Mouse (Mus musculus): ENCODE results near the gene Smarce1. TPM values are rescaled to one million over a fixed set of nuclear protein-coding genes. Genes with fewer than 3 reads are reported as not detected.
A peak's percentile ranks its signal among the peaks of the same experiment; 100 is the strongest.
"Not testable (repeated sequence)": the region's sequence is repeated elsewhere in the genome, so short reads cannot be mapped to it uniquely, and the experiment has no call there.

The Smarce1 gene
- total RNA-seq (2021), result 10 to 100 TPM; 50.1 to 60.8 TPM
- long read RNA-seq, experiment 1, transcript Smarce1-201 (11 exons, 2,919 nt), result major isoform, 48 of 63 reads
- long read RNA-seq, experiment 1, partial matches to known transcripts, result 7 of 63 reads
- long read RNA-seq, experiment 1, other reads (novel, unspliced or antisense), result 8 of 63 reads
- long read RNA-seq, experiment 2, transcript Smarce1-201 (11 exons, 2,919 nt), result major isoform, 15 of 19 reads
- long read RNA-seq, experiment 2, partial matches to known transcripts, result 0 of 19 reads
- long read RNA-seq, experiment 2, other reads (novel, unspliced or antisense), result 3 of 19 reads

DNA sequence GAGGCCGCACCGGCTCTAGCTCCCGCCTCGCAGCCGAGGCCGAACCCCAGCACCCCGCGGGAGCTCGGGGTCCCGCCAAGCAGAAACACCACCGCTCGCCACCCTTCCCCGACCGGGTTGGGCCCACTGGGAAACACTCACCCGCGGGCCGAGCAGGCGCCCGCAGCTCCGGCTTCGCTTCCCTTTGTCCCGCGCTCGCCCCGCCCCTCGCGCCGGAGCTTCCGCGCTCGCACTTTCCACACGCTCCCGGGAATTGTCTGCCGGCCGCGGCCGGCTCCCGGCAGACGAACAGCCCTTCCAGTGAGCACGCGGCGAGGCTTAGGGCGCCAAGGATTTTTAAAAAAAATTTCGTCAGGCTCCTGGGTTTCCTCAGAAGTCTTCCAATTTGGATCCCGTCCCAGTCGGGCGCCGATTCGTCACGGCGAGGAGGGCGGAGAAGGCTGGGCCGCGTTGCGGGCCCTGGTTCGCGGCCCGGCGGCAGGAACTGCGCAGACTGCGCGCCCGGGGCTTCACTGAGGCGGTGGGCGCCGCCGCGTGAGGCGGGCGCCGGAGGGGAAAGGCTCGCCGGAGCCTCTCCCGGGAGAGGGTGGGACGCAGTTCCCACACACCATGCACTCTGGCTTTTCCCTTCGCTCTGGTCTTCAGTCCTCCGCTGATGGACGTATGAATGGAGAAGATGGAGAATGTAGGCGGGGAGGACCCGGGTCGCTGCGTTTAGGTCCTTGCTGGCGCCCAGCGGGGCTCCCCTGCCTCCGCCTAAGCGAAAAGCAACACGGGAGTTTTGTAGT is at the start of gene Smarce1:
Gene Smarce1 (minus strand): TSS at position 757 of the 788 bp plus-strand sequence.
- DNase-seq, result peak; percentile 84 to 87

DNA sequence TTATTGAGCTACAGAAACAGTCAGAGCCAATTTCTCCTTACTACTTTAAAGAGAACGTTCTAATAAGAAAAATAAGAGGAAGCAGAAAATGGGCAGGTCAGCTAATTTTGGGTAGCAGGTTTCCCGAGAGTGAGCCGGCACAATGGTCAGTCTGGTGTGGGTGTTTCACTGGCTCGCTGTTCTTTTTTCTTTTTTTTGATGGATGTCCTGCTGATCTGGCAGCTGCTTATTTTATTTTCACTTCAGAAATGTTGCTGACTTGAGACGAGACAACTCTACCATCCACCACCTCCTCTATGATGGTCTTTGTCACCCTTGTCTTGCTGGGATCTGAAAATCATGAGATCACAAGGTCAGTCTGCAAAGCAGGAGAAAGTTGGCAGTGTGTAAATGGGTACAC is 49.2 kb upstream of the Smarce1 start:
- DNase-seq, result no peak

DNA sequence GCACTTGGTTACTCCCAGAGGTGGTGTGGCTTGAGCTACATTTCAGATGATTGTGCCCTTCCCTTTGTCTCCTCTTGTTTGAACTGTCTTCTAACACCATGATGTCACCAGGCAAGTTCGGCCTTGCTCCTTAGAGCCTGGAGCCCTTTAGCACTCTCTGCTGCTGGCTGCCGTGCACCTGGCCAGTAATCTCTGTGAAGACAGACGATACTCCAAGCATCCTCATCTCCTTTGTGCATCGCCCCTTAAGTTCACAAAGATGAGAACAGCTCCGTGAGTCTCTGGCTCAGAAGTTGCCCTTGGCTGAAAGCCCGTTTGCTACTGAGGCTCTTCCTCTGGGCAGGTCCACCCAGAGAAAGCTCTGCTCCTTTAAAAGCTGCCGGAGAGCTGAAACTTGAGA is 46.0 kb upstream of the Smarce1 start:
- DNase-seq, result no peak

DNA sequence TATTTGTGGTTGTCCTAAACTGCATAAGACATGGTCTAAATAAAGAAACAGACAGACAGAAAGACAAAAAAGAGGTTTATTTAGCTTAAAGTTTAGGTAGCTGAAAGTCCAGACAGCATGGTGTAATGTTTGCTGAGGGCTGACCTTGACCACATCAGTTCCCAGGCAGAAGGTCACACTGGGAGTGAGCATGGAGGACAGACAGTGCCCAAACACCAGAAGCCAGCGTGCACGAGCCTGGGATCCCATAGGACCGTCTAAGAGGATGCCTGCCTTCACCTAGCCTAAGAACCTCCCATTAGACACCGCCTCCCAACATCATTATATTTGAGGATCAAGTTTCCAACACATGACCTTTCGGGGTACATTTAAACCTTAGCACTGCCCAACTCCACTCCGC is 44.8 kb upstream of the Smarce1 start:
- DNase-seq, result no peak

DNA sequence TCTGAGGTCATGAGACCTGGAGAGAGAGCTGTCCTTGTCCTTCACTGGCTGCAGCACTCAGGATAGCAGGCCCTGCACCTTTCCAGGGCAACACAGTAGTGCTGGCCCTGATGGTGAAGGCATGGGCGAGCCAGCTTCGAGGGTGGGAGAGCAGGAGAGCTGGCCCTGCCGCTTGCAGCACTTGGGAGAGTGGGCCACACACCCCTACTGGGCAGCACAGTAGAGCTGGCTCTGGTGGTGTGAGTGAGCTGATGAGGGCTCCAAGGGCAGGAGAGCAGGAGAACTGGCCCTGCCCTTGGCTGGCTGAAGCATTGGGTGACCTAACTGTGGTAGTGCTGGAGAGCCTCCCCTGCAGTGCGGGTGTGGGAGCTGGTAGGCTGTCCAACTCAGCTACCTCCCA is 41.9 kb upstream of the Smarce1 start:
- peak in 1 of 2 experiments; percentile 16 for DNase-seq

DNA sequence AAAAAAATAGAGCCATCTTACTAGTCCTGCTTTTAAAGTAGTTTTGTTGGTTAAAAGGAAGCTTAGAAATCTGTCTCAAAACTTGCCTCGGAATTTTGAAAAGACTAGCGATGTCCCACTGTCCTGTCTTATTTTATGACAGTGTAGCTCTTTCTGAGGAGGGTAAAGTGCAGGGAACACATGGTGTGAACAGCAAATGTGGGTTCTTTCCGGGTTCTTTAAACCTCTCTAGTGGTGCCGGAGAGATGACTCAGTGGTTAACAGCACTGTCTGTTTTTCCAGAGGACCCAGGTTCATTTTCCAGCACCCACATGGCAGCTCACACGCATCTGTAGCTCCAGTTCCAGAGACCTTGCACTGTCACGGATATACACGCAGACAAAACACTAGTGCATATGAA is 38.4 kb upstream of the Smarce1 start:
- DNase-seq, result no peak

DNA sequence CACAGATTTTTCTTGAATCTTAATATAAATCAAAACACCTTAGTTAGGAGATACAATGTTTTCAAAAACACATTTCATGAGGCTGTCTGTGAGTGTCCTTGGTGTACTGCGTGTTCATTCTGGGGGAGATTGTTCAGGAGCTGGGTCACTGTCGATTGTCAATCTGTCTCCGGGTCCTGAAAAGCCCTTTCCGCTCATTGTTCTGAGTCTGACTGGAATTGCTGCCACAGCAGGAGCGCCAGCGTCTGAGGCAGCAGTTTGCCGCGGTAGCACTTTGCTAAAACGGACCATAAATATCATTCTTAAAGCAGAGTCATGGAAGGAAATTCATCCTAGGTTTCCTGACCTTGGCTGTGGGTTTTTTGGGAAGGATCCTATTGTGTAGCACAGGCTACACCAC is 35.0 kb upstream of the Smarce1 start:
- peak; percentile 8 to 34 for DNase-seq

DNA sequence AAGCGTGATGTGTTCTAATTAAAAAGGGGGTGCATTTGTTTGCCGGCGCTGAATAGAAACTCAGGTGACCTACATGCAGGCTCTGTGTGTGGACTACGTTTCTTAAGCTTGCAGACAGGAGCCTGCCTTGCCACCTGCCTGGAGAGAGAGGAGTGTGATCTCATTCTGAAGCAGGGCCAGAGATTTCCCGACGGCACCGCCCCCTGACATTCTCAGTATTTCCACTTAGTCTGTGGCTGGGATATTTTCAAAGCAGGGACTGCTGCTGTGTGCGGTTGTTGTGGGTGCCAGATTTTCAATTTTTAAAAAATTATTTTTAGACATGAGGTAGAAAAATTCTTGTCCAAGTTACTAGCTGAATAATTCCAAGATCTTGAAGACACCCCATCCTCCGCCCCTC is 34.4 kb upstream of the Smarce1 start:
- DNase-seq, result peak; percentile 41 to 44

DNA sequence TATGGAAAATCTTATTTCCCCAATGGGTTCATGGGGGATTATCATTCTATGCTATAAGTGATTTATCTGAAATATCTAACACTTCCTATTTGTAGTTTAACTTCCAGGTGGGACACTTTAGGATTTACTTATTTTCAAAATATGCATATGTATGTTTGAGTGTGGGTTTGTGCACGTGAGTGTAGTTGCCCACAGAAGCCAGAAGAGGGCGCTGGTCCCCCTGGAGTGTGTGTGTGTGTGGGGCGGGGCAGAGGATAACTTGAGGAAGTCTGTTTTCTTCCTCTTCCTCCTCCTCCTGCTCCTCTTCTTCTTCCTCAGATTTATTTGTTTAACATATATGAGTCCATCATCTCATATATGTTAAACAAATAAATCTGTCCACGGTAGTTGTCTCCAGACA is 25.4 kb upstream of the Smarce1 start:
- no peak for DNase-seq

DNA sequence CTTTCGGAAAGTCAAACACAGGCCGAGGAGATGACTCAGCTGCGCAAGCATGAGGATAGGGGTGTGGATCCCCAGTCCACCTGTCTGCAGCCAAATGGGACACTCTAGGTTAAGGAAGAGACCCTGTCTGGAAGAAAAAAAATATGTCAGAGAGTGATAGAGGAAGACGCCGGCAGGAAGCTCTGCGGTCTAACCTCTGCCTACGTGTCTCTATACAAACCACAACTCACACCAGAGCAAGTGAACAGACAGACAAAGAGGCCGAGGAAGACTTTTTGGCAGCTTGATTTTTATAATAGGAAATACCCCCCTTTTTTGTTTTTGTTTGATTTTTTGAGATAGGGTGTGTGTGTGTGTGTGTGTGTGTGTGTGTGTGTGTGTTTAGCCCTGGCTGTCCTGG is 24.5 kb upstream of the Smarce1 start:
- DNase-seq, result no peak

DNA sequence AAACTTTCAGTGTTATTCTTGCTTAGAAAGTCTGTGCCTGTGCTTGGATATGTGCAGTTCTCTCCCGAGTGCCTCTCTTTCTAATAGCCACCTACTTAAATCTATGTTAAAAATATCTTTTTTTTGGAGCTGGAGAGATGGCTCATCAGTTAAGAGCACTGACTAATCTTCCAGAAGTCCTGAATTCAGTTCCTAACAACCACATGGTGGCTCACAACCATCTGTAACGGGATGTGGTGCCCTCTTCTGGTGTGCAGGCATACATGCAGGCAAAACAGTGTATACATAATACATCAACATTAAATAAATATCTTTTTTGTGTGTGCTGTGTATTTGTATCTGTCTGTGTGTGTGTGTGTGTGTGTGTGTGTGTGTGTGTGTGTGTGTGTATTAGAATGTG is 23.1 kb upstream of the Smarce1 start:
- DNase-seq, result no peak

DNA sequence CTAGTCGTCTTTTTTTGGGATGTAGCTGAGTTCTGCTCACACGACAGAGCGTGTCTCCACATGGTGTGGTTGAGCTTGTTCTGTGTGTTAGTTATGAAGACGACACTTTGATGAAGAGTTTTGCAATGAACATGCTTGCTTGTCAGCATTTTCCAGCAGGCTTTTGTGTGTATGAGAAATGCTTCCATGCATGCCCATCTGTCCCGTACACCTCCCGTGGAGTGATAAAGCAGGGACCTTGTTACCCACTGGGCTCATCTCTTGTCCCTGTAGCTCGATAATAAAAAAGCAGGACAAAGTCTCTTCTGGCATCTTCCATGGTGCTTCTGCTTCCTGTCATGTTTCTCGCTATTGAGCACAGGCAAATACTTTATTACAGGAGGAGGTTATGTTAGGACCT is 21.9 kb upstream of the Smarce1 start:
- no peak for DNase-seq

DNA sequence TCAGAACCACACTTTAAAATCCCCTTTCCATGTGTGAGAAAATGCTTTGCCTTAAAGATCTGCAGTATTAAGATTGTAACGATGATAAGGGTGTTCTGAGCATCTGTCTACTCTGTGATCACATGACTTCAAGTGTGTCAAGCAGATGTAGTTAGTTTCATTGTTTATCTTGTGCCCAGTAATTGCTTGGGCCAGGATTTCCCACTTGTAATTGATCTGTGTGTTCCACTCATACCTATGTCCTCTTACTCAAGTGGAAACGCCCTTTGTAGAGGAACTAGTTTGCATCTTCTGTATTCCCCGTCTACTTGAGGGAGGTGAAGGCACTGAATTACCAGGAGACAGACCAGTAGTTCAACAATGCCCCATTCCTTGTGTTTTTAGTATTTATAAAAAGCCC is 19.8 kb upstream of the Smarce1 start:
- DNase-seq, result no peak

DNA sequence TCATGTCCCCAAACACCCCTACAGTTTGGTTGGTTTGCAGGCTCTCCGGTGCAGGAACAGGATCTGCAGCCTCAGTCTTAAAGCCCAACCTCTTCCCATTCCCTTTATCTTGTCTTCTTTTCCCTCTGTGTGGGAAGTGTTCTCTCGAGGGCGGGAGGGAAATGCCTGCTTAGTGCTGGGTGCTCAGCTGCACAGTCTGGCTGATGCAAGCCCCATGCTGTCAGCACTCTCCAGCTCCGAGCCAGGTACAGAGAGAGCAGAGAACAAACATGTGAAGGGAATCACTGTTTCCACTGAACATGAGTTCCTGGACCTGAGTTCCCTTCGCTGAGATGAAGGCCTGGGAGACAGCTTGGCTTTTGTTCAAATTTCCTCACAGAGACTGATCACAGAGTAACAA is 19.4 kb upstream of the Smarce1 start:
- DNase-seq, result no peak

DNA sequence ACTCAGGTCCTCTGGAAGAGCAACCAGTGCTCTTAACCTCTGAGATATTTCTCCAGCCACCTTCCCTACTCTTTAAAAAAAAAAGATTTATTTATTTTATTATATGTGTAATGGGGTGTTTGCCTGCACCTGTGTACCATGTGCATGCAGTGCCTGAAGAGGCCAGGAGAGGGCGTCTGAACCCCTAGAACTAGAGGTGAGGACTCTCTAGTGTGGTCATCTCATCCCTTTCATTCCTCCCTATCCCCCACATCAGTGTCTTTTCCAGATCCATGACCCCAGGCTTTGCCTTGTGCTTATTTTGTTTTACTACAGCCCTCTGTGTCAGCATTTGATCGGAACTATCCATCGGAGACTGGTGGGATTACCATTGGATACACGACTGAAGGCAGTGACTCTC is 18.3 kb upstream of the Smarce1 start:
- DNase-seq, result peak; percentile 19 to 42

DNA sequence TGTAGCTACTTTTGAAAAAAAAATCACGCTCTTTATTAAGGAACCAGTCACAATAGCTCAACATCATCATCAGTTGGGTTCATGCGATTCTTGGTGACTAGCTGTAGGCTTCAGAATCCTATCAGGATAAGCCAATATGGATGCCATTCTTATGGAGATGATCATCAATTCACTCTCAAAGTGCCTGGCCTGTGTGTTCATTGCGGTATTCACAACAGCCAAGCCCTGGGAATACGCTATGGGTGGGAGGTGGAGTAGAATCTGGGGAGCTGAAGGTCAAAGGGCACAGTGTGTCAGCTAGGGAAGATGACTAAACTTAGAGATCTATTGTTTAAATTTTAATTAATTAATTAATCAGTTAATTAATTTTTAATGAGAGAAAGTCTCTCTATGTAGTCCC is 17.1 kb upstream of the Smarce1 start:
- no peak for DNase-seq

DNA sequence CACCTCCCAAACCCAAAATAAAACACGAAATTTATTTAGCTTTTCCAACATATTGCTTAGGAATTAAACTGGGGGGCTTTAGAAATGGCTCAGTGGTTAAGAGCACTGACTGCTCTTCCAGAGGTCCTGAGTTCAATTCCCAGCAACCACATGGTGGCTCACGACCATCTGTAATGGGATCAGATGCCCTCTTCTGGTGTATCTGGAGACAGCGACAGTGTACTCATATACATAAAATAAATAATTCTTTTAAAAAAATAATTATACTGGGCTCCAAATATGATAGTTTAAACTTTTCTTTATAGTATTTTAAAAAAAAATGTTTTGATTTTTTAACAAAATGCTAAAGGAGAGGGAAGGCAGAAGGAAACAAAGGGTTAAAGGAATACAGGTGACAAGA is 13.7 kb upstream of the Smarce1 start:
- not testable (repeated sequence) for DNase-seq

DNA sequence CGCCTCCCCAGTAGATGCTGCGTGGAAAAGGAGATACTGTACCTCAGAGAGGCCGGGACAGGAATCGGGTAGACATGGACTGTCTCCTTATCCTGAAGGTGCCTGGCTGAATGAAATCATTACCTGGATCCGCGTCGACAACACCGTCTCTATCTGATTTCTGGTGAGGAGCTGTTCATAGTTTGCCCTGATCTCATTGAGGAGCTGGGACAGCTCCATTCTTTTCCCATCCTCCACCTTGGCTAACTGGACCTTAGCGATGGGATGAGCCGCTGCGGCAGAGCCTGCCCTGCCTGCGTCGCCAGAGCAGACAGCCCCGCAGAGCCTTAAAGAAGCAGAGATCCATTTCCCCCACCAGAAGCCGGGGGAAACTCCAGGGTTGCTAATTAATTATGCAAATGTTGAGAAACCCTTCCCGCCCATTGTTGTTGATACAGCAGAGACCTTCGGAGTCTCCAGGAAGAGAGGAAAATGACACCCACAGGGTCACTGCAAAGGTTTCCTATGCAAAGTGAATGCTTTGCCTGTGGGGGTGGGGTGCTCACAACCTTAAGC is 13.1 kb upstream of the Smarce1 start, which contains the start of gene Krt222:
Gene Krt222 (minus strand): TSS at position 266 of the 555 bp plus-strand sequence.
- DNase-seq, result peak in 1 of 2 experiments; percentile 7

DNA sequence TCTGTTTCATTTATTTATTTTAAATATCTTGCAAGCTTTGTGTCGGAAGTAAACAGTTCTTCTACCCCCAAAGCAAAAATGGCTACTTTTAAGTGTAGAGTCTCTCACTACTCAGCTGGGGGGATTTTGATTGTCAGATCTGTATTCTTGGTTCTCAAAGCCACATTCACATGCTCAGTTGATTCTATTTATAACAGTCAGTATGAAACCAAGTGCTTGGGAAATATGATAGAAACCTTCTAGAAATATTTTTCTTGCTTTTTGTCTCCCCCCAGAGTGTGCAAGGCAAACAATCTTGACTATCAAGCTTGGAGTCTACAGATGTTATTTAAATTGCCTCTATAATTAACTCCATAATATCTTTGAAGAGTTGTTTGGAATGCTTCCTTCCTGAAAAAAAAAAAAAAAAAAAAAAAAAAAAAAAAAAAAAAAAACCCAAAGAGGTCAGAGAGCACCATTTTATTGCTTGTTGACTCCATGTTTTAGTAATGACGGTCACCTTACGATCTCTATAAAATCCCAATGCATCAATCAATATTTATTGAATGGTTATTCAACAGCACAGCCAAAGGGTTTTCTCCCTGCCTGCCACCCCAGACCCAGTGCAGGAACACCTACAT is 12.5 kb upstream of the Smarce1 start:
- no peak for DNase-seq

DNA sequence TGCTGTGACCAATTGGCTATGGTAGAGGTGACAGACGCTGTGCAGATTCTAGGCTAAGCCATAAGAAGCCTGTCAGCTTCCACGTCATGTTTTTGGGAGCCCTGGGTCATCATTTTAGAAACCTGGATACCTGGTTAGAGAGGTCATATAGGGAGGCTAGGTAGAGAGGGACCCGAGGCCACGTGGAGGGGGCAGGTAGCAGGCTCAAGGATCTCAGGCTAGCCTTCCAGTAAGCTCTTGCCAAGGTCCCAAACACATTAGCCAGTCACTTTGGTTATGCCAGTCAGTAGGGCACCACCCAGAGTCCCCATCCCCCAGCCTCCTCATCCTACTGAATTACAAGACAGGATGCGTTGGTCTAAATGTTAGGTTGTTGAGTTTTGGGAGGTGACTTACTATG is 11.2 kb upstream of the Smarce1 start:
- DNase-seq, result no peak

DNA sequence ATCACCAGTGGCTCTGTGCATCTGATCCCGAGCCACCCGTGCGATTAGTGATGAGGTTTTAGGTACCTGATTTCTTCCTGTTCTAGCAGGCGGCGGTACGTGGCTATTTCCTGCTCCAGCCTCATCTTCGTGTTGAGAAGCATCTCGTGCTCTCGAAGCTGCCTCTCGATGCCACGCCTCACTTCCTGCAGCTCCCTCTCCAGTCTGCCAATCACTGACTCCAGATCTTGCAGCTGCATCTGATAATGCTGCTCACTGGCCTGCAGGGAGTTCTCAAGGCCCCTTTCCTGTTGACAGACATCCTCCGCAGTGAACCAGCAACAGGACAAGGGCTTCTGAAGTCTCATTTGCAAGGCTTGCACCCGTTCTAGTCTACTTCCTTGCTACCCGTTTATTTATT is 7.7 kb upstream of the Smarce1 start:
- no peak for DNase-seq

DNA sequence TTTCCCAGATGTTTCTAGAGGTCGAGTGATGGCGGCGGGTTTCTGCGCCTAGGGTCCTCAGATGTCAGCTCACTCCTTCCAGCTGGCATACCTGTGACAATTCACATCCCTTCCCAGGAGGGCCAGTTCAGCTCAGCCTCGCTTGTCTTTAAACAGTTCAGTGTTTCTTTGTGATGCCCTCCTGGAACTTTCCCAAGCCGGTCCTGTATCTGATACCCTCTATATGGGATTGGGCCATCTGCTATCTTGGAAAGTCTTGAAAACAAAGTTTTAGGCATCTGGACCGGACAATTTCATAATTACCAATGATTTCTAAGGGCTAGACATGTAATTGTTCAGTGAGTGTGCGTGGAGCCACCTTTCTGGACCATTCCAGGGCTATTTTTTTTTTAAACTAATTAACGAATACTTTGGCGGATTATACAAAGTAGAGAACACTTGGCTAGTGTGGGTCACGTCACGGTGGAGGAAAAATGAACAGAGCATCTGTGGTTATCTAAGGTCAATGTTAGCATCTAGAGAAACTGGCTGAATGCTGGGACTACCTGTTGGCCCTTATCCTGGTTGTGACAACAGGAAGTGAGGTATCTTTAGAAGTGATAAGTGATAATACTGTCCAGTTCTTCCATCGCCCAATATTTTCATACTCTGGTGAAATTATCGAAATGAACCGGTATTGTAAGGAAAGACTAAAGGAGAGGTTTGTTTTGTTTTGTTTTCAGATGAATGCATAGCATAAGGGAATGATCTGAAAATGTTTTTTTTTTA is 416 bp upstream of the Smarce1 start:
- no peak for DNase-seq

Data from adrenal gland, postnatal 36 days (tissue).